9 mouse cellular contexts compared by ENCODE assay signal in the genomic region with DNA sequence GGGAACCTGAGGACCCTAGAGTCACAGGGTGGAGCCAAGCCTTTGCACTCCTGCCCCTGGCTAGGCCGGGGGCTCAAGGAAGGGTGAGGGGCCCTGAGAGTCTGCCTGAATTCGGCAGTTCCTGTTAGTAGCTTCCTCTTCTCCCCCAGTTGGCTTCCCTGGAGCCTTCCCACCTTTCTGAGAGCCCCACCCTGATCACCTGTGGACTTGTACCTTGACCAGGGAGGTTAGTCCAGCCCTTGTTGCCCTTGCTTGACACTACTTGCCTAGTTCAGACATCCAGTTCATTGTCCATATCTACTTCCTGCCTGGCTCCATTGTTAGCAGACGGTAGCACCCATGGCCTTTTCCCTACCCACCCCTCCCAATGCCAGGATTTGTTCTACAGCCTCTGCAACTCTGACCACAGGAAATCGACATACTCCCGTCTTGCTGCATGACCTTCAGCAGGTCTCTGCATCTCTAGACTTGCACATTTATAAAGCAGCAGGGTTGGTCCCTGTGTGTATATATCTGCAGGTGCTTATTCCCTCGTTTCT. TPM values are rescaled to one million over a fixed set of nuclear protein-coding genes. Genes with fewer than 3 reads are reported as not detected.
A peak's percentile ranks its signal among the peaks of the same experiment; 100 is the strongest.
DNase-seq lines count a peak whose midpoint lies in the region; ATAC-seq and TF ChIP-seq lines count a peak whose summit lies in the region.
"Had no signal": no experiment of that assay in that cellular context is flagged by ENCODE, and none has a peak within 500 bp of the region (broad histone marks: within the 10 kb centered on the region; RNA-seq: fewer than 3 reads in every experiment).

No protein-coding gene starts in this region.

- H3K9ac ChIP-seq in lung, embryonic 14.5 days, result no peak overlapping the region; the same call in 1 of the 2 replicates
- no peak overlapping the region for H3K9ac ChIP-seq in embryonic facial prominence, embryonic 15.5 days
- H3K9ac ChIP-seq in hindbrain, postnatal 0 days (replicated peaks; ENCODE audit: low read length), result no peak overlapping the region
- no peak overlapping the region for H3K9ac ChIP-seq in neural tube, embryonic 14.5 days (replicated peaks; ENCODE audit: low read depth, low read length)

- no peaks in the 10 kb centered on the region for H3K27me3 ChIP-seq in lung, embryonic 14.5 days (ENCODE audit: insufficient read depth, low read length)
- no peaks in the 10 kb centered on the region for H3K27me3 ChIP-seq in embryonic facial prominence, embryonic 15.5 days
- no peaks in the 10 kb centered on the region for H3K27me3 ChIP-seq in hindbrain, postnatal 0 days (ENCODE audit: insufficient read depth, low read length)
- H3K27me3 ChIP-seq in neural tube, embryonic 14.5 days (ENCODE audit: control insufficient read depth, insufficient read depth, low read length), result no peaks in the 10 kb centered on the region

- H3K4me3 ChIP-seq in lung, embryonic 14.5 days (ENCODE audit: low read depth, low read length), result peak overlapping the region; percentile 90; the same call in 1 of the 2 replicates
- H3K4me3 ChIP-seq in embryonic facial prominence, embryonic 15.5 days (replicated peaks), result no peak overlapping the region
- no peak overlapping the region for H3K4me3 ChIP-seq in hindbrain, postnatal 0 days (ENCODE audit: low read length)
- no peak overlapping the region for H3K4me3 ChIP-seq in neural tube, embryonic 14.5 days (ENCODE audit: low read depth, low read length)

- H3K4me1 ChIP-seq in lung, embryonic 14.5 days (ENCODE audit: insufficient read depth), result peaks cover 14% of the 10 kb centered on the region
- H3K4me1 ChIP-seq in embryonic facial prominence, embryonic 15.5 days, result peaks cover 42% of the 10 kb centered on the region
- H3K4me1 ChIP-seq in hindbrain, postnatal 0 days (ENCODE audit: insufficient read depth, low read length), result peaks cover 24% of the 10 kb centered on the region
- peaks cover 19% of the 10 kb centered on the region for H3K4me1 ChIP-seq in neural tube, embryonic 14.5 days (ENCODE audit: control insufficient read depth, insufficient read depth, low read length)

- peak overlapping the region; percentile 98; the same call in 1 of the 2 replicates for H3K27ac ChIP-seq in lung, embryonic 14.5 days (ENCODE audit: low read depth)
- H3K27ac ChIP-seq in embryonic facial prominence, embryonic 15.5 days (replicated peaks), result peak overlapping the region; percentile 88; the same call in 1 of the 2 replicates
- H3K27ac ChIP-seq in hindbrain, postnatal 0 days, result peak overlapping the region; percentile 89; the same call in 1 of the 2 replicates
- H3K27ac ChIP-seq in neural tube, embryonic 14.5 days (ENCODE audit: low read depth, low read length), result 0 out of 2 replicates have a peak overlapping the region, but pooled peaks have one; percentile 30

- DNase-seq in lung, embryonic 14.5 days, result no peak
- no peak for DNase-seq in lung, postnatal 4 days
- DNase-seq in hindbrain, postnatal 0 days (ENCODE audit: low spot score), result no peak
- no peak for DNase-seq in ovary, adult 18-20 months (ENCODE audit: low spot score)
- DNase-seq in gastrocnemius, adult 8-10 months (ENCODE audit: low spot score in 2 of 2), result no peak
- no peak for DNase-seq in adrenal gland, postnatal 10 days
- DNase-seq: cerebellum, adult 8-10 months had no signal

- TF ChIP-seq CTCF in lung, embryonic 14.5 days (IDR thresholded peaks at IDR 0.05; ENCODE audit: low read depth), result no peak
- TF ChIP-seq CTCF in hindbrain, postnatal 0 days (IDR thresholded peaks at IDR 0.05; ENCODE audit: low read depth), result no peak

- whole genome bisulfite sequencing in lung, embryonic 14.5 days, result 55% methylated on average over 6 of the region's 6 CpGs
- WGBS in embryonic facial prominence, embryonic 15.5 days, result 65% methylated on average over 6 of the region's 6 CpGs
- 71% methylated on average over 6 of the region's 6 CpGs for WGBS in hindbrain, postnatal 0 days
- 72% methylated on average over 6 of the region's 6 CpGs for WGBS in neural tube, embryonic 14.5 days

- H3K9me3 ChIP-seq in lung, embryonic 14.5 days (ENCODE audit: low read depth, low read length), result no peaks in the 10 kb centered on the region
- H3K9me3 ChIP-seq in embryonic facial prominence, embryonic 15.5 days (replicated peaks), result no peaks in the 10 kb centered on the region
- H3K9me3 ChIP-seq in hindbrain, postnatal 0 days (ENCODE audit: low read length), result no peaks in the 10 kb centered on the region
- H3K9me3 ChIP-seq in neural tube, embryonic 14.5 days (ENCODE audit: control insufficient read depth, low read length), result no peaks in the 10 kb centered on the region

- ATAC-seq in lung, embryonic 14.5 days (ENCODE audit: insufficient read depth), result no peak
- ATAC-seq in embryonic facial prominence, embryonic 15.5 days (ENCODE audit: insufficient number of reproducible peaks, low FRiP score, low TSS enrichment, low read depth), result no peak
- no peak for ATAC-seq in hindbrain, postnatal 0 days
- no peak for ATAC-seq in neural tube, embryonic 14.5 days (ENCODE audit: low read depth)

- H3K4me2 ChIP-seq in lung, embryonic 14.5 days, result peak overlapping the region; percentile 97
- peak overlapping the region; percentile 87; the same call in 1 of the 2 replicates for H3K4me2 ChIP-seq in embryonic facial prominence, embryonic 15.5 days (replicated peaks)
- H3K4me2 ChIP-seq in hindbrain, postnatal 0 days (ENCODE audit: low read depth, low read length), result peak overlapping the region; percentile 98; the same call in 1 of the 2 replicates
- H3K4me2 ChIP-seq in neural tube, embryonic 14.5 days (ENCODE audit: low read depth, low read length), result peak overlapping the region; percentile 59; the same call in 1 of the 2 replicates

- H3K36me3 ChIP-seq in lung, embryonic 14.5 days (ENCODE audit: insufficient read depth), result peaks cover 55% of the 10 kb centered on the region
- peaks cover 36% of the 10 kb centered on the region for H3K36me3 ChIP-seq in embryonic facial prominence, embryonic 15.5 days
- peaks cover 28% of the 10 kb centered on the region for H3K36me3 ChIP-seq in hindbrain, postnatal 0 days (ENCODE audit: insufficient read depth, low read length)
- H3K36me3 ChIP-seq in neural tube, embryonic 14.5 days (ENCODE audit: control insufficient read depth, insufficient read depth, low read length), result peaks cover 11% of the 10 kb centered on the region

RNA-seq across cellular contexts. Expression of a gene that starts 2.2 kb away (rescaled TPM):
- polyA plus RNA-seq in lung, embryonic 14.5 days (2014; fragmentation: Nextera tagmentation; extraction: Ambion mirVana), result 111 and 117 TPM in 2 replicates
- polyA plus RNA-seq in embryonic facial prominence, embryonic 15.5 days (2015; fragmentation: Nextera tagmentation; extraction: Ambion mirVana), result 74.0 and 78.5 TPM in 2 replicates
- total RNA-seq in hindbrain, postnatal 0 days (2014; rRNA removed), result 109 and 132 TPM in 2 replicates
- 99.9 and 107 TPM in 2 replicates for polyA plus RNA-seq in hindbrain, postnatal 0 days (2015; fragmentation: Nextera tagmentation; extraction: Ambion mirVana)
- polyA plus RNA-seq in neural tube, embryonic 14.5 days (2014; fragmentation: Nextera tagmentation; extraction: Ambion mirVana), result 85.0 and 85.9 TPM in 2 replicates
- 10 to 100 TPM; 16.2 to 20.6 (median 18.6) TPM for total RNA-seq in gastrocnemius, adult 8-10 months (2022)
- 100 to 1,000 TPM; 125 to 158 TPM for total RNA-seq in adrenal gland, postnatal 10 days (2021)

RNA-seq across cellular contexts. Expression of a gene that starts 4.5 kb away (rescaled TPM):
- polyA plus RNA-seq in lung, embryonic 14.5 days (2014; fragmentation: Nextera tagmentation; extraction: Ambion mirVana), result 3.3 and 3.4 TPM in 2 replicates
- 11.1 and 12.4 TPM in 2 replicates for polyA plus RNA-seq in embryonic facial prominence, embryonic 15.5 days (2015; fragmentation: Nextera tagmentation; extraction: Ambion mirVana)
- 0.43 and 3.4 TPM in 2 replicates for total RNA-seq in hindbrain, postnatal 0 days (2014; rRNA removed)
- polyA plus RNA-seq in hindbrain, postnatal 0 days (2015; fragmentation: Nextera tagmentation; extraction: Ambion mirVana), result 0.92 and 0.99 TPM in 2 replicates
- polyA plus RNA-seq in neural tube, embryonic 14.5 days (2014; fragmentation: Nextera tagmentation; extraction: Ambion mirVana), result 1.8 and 2.4 TPM in 2 replicates
- under 1 TPM in 1 of 4 experiments, not detected in 3; 0.88 TPM for total RNA-seq in gastrocnemius, adult 8-10 months (2022)
- 1 to 10 TPM; 3.4 to 8.6 TPM for total RNA-seq in adrenal gland, postnatal 10 days (2021)

RNA-seq across cellular contexts. Expression of a gene that starts 15.2 kb away (rescaled TPM):
- polyA plus RNA-seq in lung, embryonic 14.5 days (2014; fragmentation: Nextera tagmentation; extraction: Ambion mirVana), result 87.8 and 91.2 TPM in 2 replicates
- polyA plus RNA-seq in embryonic facial prominence, embryonic 15.5 days (2015; fragmentation: Nextera tagmentation; extraction: Ambion mirVana), result 145 and 148 TPM in 2 replicates
- total RNA-seq in hindbrain, postnatal 0 days (2014; rRNA removed), result 163 and 240 TPM in 2 replicates
- 239 and 242 TPM in 2 replicates for polyA plus RNA-seq in hindbrain, postnatal 0 days (2015; fragmentation: Nextera tagmentation; extraction: Ambion mirVana)
- 219 and 246 TPM in 2 replicates for polyA plus RNA-seq in neural tube, embryonic 14.5 days (2014; fragmentation: Nextera tagmentation; extraction: Ambion mirVana)
- 100 to 1,000 TPM in 1 of 4 experiments, 10 to 100 TPM in 3; 91.2 to 105 (median 95.6) TPM for total RNA-seq in gastrocnemius, adult 8-10 months (2022)
- total RNA-seq in adrenal gland, postnatal 10 days (2021), result 100 to 1,000 TPM; 140 to 147 TPM

RNA-seq across cellular contexts. Expression of a gene that starts 19.7 kb away (rescaled TPM):
- 0.28 TPM in 1 of 2 replicates, not detected in the other for polyA plus RNA-seq in lung, embryonic 14.5 days (2014; fragmentation: Nextera tagmentation; extraction: Ambion mirVana)
- polyA plus RNA-seq in embryonic facial prominence, embryonic 15.5 days (2015; fragmentation: Nextera tagmentation; extraction: Ambion mirVana), result 0.71 and 0.81 TPM in 2 replicates
- total RNA-seq in hindbrain, postnatal 0 days (2014; rRNA removed), result 0.16 and 2.1 TPM in 2 replicates
- polyA plus RNA-seq in hindbrain, postnatal 0 days (2015; fragmentation: Nextera tagmentation; extraction: Ambion mirVana), result 0.26 and 0.29 TPM in 2 replicates
- polyA plus RNA-seq in neural tube, embryonic 14.5 days (2014; fragmentation: Nextera tagmentation; extraction: Ambion mirVana), result 0.27 and 0.55 TPM in 2 replicates
- under 1 TPM; 0.17 to 0.48 (median 0.40) TPM for total RNA-seq in gastrocnemius, adult 8-10 months (2022)
- total RNA-seq in adrenal gland, postnatal 10 days (2021), result 1 to 10 TPM in 1 of 2 experiments, under 1 TPM in 1; 0.60 to 1.2 TPM

RNA-seq across cellular contexts. Expression of a gene that starts 30.7 kb away (rescaled TPM):
- polyA plus RNA-seq in lung, embryonic 14.5 days (2014; fragmentation: Nextera tagmentation; extraction: Ambion mirVana), result 278 and 300 TPM in 2 replicates
- 232 and 234 TPM in 2 replicates for polyA plus RNA-seq in embryonic facial prominence, embryonic 15.5 days (2015; fragmentation: Nextera tagmentation; extraction: Ambion mirVana)
- total RNA-seq in hindbrain, postnatal 0 days (2014; rRNA removed), result 126 and 199 TPM in 2 replicates
- 142 and 143 TPM in 2 replicates for polyA plus RNA-seq in hindbrain, postnatal 0 days (2015; fragmentation: Nextera tagmentation; extraction: Ambion mirVana)
- 154 and 168 TPM in 2 replicates for polyA plus RNA-seq in neural tube, embryonic 14.5 days (2014; fragmentation: Nextera tagmentation; extraction: Ambion mirVana)
- 10 to 100 TPM; 23.1 to 26.0 (median 24.8) TPM for total RNA-seq in gastrocnemius, adult 8-10 months (2022)
- total RNA-seq in adrenal gland, postnatal 10 days (2021), result 100 to 1,000 TPM; 103 to 107 TPM

Comparison
In these comparisons a context has a peak if more than half of its experiments do, and no peak if none do; other contexts are left out.
1. H3K27ac ChIP-seq: peak in every context shown above with its lines; median percentile 98 in lung, embryonic 14.5 days; 89 in hindbrain, postnatal 0 days; 88 in embryonic facial prominence, embryonic 15.5 days; 30 in neural tube, embryonic 14.5 days.